Mouse (Mus musculus) small intestine, adult 2 months (tissue): ENCODE data around the gene Rps18.

Experiments
- CTCF ChIP-seq: fragments of 200-500 bp; IDR thresholded peaks from 2 replicates; pipeline ENCODE4 v1.5.1; 2012; ENCODE audit warnings: low read depth, mild to moderate bottlenecking, control low read depth, inconsistent platforms, low read length, moderate library complexity, mixed read lengths; ENCODE audit not compliant: insufficient replicate concordance, insufficient read length; ENCODE audit errors: extremely low read depth
- POLR2A ChIP-seq: fragments of 200-500 bp; IDR thresholded peaks from 2 replicates; pipeline ENCODE4 v1.6.1; 2012; ENCODE audit warnings: low read depth, mild to moderate bottlenecking, control low read depth, inconsistent platforms, low read length, moderate library complexity

GRCm38 (mm10) chr17:33957493-33957892, 1.7 kb upstream of the Rps18 start:
- TF ChIP-seq POLR2A (no peak), CTCF (no peak)
